Mouse (Mus musculus): ENCODE results near the gene Cpm. TPM values are rescaled to one million over a fixed set of nuclear protein-coding genes. Genes with fewer than 3 reads are reported as not detected.

Gene Cpm
- polyA plus RNA-seq, 1 experiment from 2014 or later: 4.6 TPM

DNA sequence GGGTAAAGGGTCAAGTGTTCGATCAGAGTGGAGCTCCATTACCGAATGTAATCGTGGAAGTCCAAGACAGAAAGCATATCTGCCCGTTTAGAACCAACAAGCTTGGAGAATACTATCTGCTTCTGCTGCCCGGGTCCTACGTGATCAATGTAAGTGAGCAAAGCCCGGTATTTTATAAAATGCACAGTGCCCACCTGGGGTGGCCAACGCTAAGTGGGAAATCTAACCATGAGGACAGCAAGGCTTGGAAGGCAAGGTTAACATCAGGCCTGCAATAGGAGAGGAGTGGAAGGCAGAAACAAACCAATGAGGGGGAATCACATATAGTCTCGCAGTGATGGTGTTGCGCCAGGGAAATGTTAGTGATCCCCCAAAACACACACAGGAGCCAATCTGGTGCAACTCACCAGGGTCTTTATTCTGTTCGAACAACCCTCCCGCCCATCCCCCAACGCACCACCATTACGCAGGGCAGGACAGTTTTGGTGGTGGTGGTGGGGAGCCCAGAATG is 50.7 kb downstream of the Cpm start:
- Histone ChIP-seq H3K27ac (ENCODE audit: low read length) (no peak overlapping the region), H3K36me3 (ENCODE audit: control insufficient read depth, insufficient read depth) (no peaks in the 10 kb centered on the region), H3K9me3 (ENCODE audit: control insufficient read depth, low read length) (no peaks in the 10 kb centered on the region), H3K27me3 (replicated peaks; ENCODE audit: control insufficient read depth, insufficient read depth, low read length) (no peaks in the 10 kb centered on the region), H3K9ac (replicated peaks; ENCODE audit: low read depth, low read length) (no peak overlapping the region), H3K4me3 (replicated peaks; ENCODE audit: low read length) (no peak overlapping the region), H3K4me2 (ENCODE audit: low read length) (no peak overlapping the region), H3K4me1 (replicated peaks; ENCODE audit: control insufficient read depth, insufficient read depth, low read length) (peaks cover 9% of the 10 kb centered on the region; the same call in 1 of the 2 replicates)
- no peak for ATAC-seq
- WGBS: 90% methylated on average over 14 of the region's 14 CpGs

DNA sequence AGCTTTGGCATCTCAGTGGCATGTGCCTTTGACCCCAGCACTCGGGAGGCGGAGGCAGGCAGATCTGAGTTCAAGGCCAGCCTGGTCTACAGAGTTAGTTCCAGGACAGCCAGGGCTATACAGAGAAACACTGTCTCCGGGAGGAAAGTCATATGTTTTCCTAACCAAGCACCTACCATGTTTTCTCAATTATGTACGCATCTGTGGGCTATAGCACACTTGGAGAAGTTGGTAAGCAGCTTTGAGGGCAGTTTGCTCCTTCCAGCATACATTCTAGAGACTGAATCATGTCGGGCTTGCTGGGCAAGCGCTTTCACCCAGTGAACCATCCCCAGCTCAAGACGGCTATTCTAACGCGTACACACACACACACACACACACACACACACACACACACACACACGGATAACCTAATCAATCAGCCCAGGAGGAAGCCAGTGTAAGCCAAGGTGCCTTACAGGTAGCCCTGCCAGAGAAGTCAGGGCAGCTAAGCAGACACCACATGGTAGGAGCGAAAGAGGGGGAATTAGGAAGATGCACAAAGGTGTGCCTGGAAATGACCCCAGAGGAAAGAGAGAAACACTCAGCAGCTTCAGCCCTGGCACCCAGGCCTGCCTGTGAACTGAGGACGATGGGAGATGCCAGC is 51.7 kb downstream of the Cpm start:
- Histone ChIP-seq H3K9me3 (ENCODE audit: control insufficient read depth, low read length) (no peaks in the 10 kb centered on the region), H3K9ac (replicated peaks; ENCODE audit: low read depth, low read length) (no peak overlapping the region), H3K4me1 (replicated peaks; ENCODE audit: control insufficient read depth, insufficient read depth, low read length) (peaks cover 6% of the 10 kb centered on the region; the same call in 1 of the 2 replicates), H3K27ac (ENCODE audit: low read length) (no peak overlapping the region), H3K27me3 (replicated peaks; ENCODE audit: control insufficient read depth, insufficient read depth, low read length) (no peaks in the 10 kb centered on the region), H3K4me2 (ENCODE audit: low read length) (no peak overlapping the region), H3K4me3 (replicated peaks; ENCODE audit: low read length) (no peak overlapping the region), H3K36me3 (ENCODE audit: control insufficient read depth, insufficient read depth) (no peaks in the 10 kb centered on the region)
- ATAC-seq: no peak
- WGBS: 90% methylated on average over 12 of the region's 12 CpGs

DNA sequence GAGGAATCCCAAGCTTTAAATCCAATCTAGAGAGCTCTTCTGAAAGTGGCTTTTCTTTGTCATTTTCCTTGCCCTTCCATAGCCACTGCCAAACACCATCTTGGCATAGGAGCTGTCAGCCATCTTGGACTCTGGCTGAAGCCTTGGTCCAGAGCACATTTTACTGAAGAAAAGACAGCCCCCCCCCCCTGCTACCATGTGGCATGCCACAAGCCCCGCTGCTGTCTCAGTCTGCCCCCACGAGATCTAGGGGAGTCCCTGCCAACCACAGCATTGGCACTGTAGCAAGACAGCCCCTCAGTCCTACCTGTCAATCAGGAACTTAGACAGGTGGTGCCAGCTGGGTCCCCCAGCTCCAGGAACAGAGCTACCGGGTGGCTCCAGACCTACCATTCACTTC is 52.2 kb downstream of the Cpm start:
- Histone ChIP-seq H3K4me1 (replicated peaks; ENCODE audit: control insufficient read depth, insufficient read depth, low read length) (0 out of 2 replicates have a peak, but pooled peaks cover 2% of the 10 kb centered on the region), H3K4me2 (ENCODE audit: low read length) (no peak overlapping the region), H3K36me3 (ENCODE audit: control insufficient read depth, insufficient read depth) (no peaks in the 10 kb centered on the region), H3K9me3 (ENCODE audit: control insufficient read depth, low read length) (no peaks in the 10 kb centered on the region), H3K4me3 (replicated peaks; ENCODE audit: low read length) (no peak overlapping the region), H3K9ac (replicated peaks; ENCODE audit: low read depth, low read length) (no peak overlapping the region), H3K27ac (ENCODE audit: low read length) (no peak overlapping the region), H3K27me3 (replicated peaks; ENCODE audit: control insufficient read depth, insufficient read depth, low read length) (no peaks in the 10 kb centered on the region)
- WGBS: 75% methylated on average over 3 of the region's 3 CpGs
- no peak for ATAC-seq

DNA sequence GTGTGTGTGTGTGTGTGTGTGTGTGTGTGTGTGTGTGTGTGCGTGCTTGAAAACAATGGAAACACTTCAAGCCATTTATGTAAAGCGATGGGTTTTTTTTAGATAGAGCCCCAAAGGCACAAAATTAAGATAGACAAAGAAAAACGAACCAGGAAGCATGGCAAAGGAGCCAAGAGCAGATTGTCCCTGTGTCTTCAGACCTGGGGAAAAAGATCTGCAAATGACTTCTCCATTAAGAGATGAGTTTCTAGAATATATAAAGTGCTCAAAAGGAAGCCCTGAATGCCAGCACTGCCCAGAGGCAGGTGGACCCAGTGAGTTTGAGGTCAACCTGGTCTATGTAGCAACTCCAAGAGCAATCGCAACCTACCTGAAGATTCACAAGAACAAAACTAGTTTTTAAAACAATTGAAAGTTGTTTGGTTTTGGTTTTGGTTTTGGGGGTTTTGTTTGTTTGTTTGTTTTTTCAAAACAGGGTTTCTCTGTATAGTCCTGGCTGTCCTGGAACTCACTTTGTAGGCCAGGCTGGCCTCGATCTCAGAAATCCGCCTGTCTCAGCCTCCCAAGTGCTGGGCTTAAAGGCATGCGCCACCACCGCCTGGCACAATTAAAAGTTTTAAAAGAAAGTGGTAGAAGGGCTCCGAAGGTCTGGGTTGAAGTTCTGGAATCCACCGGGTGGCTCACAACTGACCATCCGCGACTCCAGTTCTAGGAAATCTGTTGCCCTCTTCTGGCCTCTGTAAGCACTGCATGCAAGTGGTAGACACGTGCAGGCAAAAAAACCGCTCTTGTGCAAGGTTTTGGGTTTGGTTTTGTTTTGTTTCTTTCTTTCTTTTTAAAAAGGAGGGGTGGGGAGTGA is 52.9 kb downstream of the Cpm start:
- no peak overlapping the region for H3K4me3 ChIP-seq (replicated peaks; ENCODE audit: low read length)
- no peak overlapping the region for H3K9ac ChIP-seq (replicated peaks; ENCODE audit: low read depth, low read length)
- 67% methylated on average over 14 of the region's 14 CpGs for WGBS
- H3K4me2 ChIP-seq (ENCODE audit: low read length): no peak overlapping the region
- no peak overlapping the region for H3K27ac ChIP-seq (ENCODE audit: low read length)
- no peaks in the 10 kb centered on the region for H3K36me3 ChIP-seq (ENCODE audit: control insufficient read depth, insufficient read depth)
- no peaks in the 10 kb centered on the region for H3K9me3 ChIP-seq (ENCODE audit: control insufficient read depth, low read length)
- H3K4me1 ChIP-seq (replicated peaks; ENCODE audit: control insufficient read depth, insufficient read depth, low read length): no peaks in the 10 kb centered on the region
- H3K27me3 ChIP-seq (replicated peaks; ENCODE audit: control insufficient read depth, insufficient read depth, low read length): no peaks in the 10 kb centered on the region
- ATAC-seq: no peak

DNA sequence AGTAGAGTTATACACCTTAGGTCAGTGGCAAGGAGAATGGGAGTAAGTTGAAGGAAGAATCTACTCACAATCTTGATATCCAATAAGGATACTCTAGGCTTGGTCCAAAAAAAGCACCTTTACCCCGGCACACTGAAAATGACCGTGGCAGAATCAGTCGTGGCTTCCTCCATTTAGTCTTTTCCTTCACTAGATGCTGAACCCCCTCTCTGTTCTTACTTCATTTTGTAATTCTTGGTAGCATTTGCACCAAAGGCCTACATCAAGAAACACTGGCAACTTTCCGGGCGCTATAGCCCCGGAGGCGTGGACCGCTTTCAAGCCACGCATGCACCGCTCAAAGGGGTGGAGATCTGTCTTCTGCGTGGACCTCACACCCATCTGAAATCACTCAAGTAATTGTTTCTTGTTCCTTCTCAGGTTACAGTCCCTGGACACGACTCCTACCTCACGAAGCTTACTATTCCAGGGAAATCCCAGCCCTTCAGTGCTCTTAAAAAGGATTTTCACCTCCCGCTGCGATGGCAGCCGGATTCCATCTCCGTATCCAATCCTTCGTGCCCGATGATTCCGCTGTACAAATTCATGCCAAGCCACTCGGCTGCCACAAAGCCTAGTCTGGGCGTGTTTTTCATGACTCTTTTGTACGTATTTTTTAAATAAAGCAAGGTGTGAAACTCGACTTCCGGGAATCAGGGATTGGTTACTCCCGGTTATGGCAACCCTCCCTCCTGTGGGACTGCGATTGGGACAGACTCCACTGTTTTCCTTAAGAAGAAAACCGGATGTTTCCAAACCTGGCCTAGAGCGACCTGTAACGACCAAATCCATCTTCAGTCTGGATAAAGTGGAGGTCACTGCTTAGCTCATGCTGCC is 53.8 kb downstream of the Cpm start:
- no peak overlapping the region for H3K27ac ChIP-seq (ENCODE audit: low read length)
- H3K9ac ChIP-seq (replicated peaks; ENCODE audit: low read depth, low read length): no peak overlapping the region
- ATAC-seq: no peak
- no peaks in the 10 kb centered on the region for H3K4me1 ChIP-seq (replicated peaks; ENCODE audit: control insufficient read depth, insufficient read depth, low read length)
- H3K9me3 ChIP-seq (ENCODE audit: control insufficient read depth, low read length): no peaks in the 10 kb centered on the region
- no peak overlapping the region for H3K4me3 ChIP-seq (replicated peaks; ENCODE audit: low read length)
- WGBS: 84% methylated on average over 30 of the region's 30 CpGs
- H3K36me3 ChIP-seq (ENCODE audit: control insufficient read depth, insufficient read depth): no peaks in the 10 kb centered on the region
- no peak overlapping the region for H3K4me2 ChIP-seq (ENCODE audit: low read length)
- H3K27me3 ChIP-seq (replicated peaks; ENCODE audit: control insufficient read depth, insufficient read depth, low read length): no peaks in the 10 kb centered on the region

DNA sequence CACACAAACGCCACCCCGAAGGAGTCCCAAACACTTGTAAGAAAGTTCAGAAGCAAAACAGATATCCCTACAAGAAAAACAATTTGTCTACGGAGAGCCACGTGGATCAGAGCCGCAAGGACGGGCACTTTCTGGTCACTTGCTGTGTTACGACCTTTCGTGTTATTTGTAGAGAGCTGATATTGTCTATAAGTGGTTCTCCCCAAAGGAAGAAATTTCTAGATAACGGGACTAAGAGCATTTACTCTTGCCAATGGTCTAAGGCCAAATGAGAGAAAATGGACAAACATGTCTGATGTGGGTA is 54.4 kb downstream of the Cpm start:
- Histone ChIP-seq H3K4me2 (ENCODE audit: low read length) (no peak overlapping the region), H3K27ac (ENCODE audit: low read length) (no peak overlapping the region), H3K9me3 (ENCODE audit: control insufficient read depth, low read length) (no peaks in the 10 kb centered on the region), H3K4me1 (replicated peaks; ENCODE audit: control insufficient read depth, insufficient read depth, low read length) (no peaks in the 10 kb centered on the region), H3K4me3 (replicated peaks; ENCODE audit: low read length) (no peak overlapping the region), H3K9ac (replicated peaks; ENCODE audit: low read depth, low read length) (no peak overlapping the region), H3K27me3 (replicated peaks; ENCODE audit: control insufficient read depth, insufficient read depth, low read length) (no peaks in the 10 kb centered on the region), H3K36me3 (ENCODE audit: control insufficient read depth, insufficient read depth) (0 out of 2 replicates have a peak, but pooled peaks cover 4% of the 10 kb centered on the region)
- ATAC-seq: no peak
- WGBS: 93% methylated on average over 9 of the region's 9 CpGs

DNA sequence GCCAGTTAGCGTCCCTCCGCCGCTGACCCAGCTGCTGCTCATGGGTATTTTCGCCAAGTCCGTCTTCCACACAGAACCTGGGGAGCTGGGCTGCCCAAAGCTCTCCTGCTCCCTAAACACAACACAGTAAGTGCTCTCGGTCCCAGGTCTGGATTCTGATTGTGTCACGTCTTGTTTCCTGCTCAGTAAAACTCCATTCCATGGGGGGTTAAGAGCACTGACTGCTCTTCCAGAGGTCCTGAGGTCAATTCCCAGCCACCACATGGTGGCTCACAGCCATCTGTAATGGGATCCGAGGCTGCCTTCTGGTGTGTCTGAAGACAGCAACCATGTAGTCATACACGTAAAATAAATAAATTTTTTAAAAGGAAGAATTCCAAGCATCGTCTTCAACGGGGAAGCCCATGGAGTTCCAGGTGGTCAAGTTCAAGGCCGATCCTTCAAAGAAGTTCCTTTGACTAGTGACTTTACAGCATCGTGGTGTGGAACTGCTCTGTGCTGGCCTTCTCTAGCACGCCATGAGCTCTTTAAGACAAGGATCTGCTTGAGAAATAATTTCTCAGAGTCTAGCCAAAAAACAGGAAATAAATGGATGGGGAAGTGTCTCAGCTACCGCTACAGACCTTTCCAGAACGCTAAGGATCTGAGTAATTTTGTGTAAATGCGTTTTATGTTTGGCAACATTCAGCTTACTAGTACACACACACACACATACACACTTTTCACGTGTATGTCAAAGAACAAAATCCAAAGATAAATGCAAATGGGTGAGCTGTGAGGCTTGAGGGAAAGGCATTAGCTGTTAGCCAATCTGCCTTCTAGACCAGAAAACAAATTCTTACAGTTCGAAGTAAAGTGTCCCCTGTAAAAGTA is 55.2 kb downstream of the Cpm start:
- no peak overlapping the region for H3K9ac ChIP-seq (replicated peaks; ENCODE audit: low read depth, low read length)
- H3K36me3 ChIP-seq (ENCODE audit: control insufficient read depth, insufficient read depth): peaks cover 6% of the 10 kb centered on the region; the same call in 1 of the 2 replicates
- no peak overlapping the region for H3K4me2 ChIP-seq (ENCODE audit: low read length)
- no peaks in the 10 kb centered on the region for H3K4me1 ChIP-seq (replicated peaks; ENCODE audit: control insufficient read depth, insufficient read depth, low read length)
- no peak overlapping the region for H3K4me3 ChIP-seq (replicated peaks; ENCODE audit: low read length)
- no peak for ATAC-seq
- H3K27ac ChIP-seq (ENCODE audit: low read length): no peak overlapping the region
- H3K27me3 ChIP-seq (replicated peaks; ENCODE audit: control insufficient read depth, insufficient read depth, low read length): no peaks in the 10 kb centered on the region
- WGBS: 89% methylated on average over 19 of the region's 19 CpGs
- no peaks in the 10 kb centered on the region for H3K9me3 ChIP-seq (ENCODE audit: control insufficient read depth, low read length)

DNA sequence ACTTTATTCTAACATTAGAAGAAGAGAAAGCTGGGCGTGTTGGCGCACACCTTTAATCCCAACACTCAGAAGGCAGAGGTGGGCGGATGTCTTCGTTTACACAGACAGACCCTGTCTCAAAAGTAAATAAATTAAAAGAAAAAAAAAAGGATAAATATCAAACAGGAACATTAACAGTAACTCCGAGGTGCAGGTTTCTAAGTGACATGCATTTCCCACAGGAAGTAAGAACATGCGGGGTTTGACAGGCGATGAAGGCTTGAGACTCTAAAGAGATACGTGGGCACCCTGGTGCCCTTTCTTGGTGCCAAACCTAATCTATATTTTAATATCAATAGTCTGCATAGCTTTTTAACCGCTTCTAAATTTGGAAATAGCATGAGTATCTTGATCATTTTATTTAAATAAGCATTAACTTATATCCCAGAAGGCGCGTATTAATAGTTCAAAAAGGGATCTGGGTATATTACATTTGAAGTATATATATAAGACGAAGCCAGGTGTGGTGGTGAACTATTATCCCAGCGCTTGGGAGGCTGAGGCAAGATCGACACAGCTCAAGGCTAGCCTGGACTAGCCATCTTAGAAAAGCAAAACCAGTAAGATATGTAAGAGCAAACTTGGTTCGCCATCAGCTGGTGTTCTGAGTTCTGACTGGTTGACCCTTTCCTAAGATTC is 56.0 kb downstream of the Cpm start:
- 94% methylated on average over 15 of the region's 15 CpGs for WGBS

More for the DNA sequence above, 56.0 kb downstream of the Cpm start:
- ATAC-seq: no peak
- H3K4me1 ChIP-seq (replicated peaks; ENCODE audit: control insufficient read depth, insufficient read depth, low read length): no peaks in the 10 kb centered on the region
- no peak overlapping the region for H3K4me3 ChIP-seq (replicated peaks; ENCODE audit: low read length)
- H3K9me3 ChIP-seq (ENCODE audit: control insufficient read depth, low read length): no peaks in the 10 kb centered on the region
- no peak overlapping the region for H3K27ac ChIP-seq (ENCODE audit: low read length)
- peaks cover 12% of the 10 kb centered on the region for H3K36me3 ChIP-seq (ENCODE audit: control insufficient read depth, insufficient read depth)
- H3K9ac ChIP-seq (replicated peaks; ENCODE audit: low read depth, low read length): no peak overlapping the region
- H3K27me3 ChIP-seq (replicated peaks; ENCODE audit: control insufficient read depth, insufficient read depth, low read length): no peaks in the 10 kb centered on the region
- H3K4me2 ChIP-seq (ENCODE audit: low read length): no peak overlapping the region
